17 mouse cellular contexts compared by ENCODE assay signal in genomic region chr5:115858652-115859051, GRCm38 (mm10). TPM values are rescaled to one million over a fixed set of nuclear protein-coding genes. Genes with fewer than 3 reads are reported as not detected.
A peak's percentile ranks its signal among the peaks of the same experiment; 100 is the strongest.
DNase-seq lines count a peak whose midpoint lies in the region; ATAC-seq and TF ChIP-seq lines count a peak whose summit lies in the region.
"Had no signal": no experiment of that assay in that cellular context is flagged by ENCODE, and none has a peak within 500 bp of the region (broad histone marks: within the 10 kb centered on the region; RNA-seq: fewer than 3 reads in every experiment).

No protein-coding gene starts in this region.

- no peak overlapping the region; the same call in 1 of the 2 replicates for H3K27ac ChIP-seq in hindbrain, embryonic 10.5 days
- H3K27ac ChIP-seq in hindbrain, embryonic 16.5 days (ENCODE audit: low read depth, low read length), result no peak overlapping the region
- H3K27ac ChIP-seq in stomach, embryonic 14.5 days (ENCODE audit: low read length), result no peak overlapping the region
- H3K27ac ChIP-seq in stomach, postnatal 0 days (replicated peaks), result no peak overlapping the region
- H3K27ac ChIP-seq: forebrain, embryonic 13.5 days; heart, embryonic 13.5 days; hindbrain, embryonic 14.5 days; layer of hippocampus, adult 2 months had no signal

- H3K27me3 ChIP-seq in hindbrain, embryonic 10.5 days (ENCODE audit: insufficient read depth, poor library complexity, severe bottlenecking), result no peaks in the 10 kb centered on the region
- H3K27me3 ChIP-seq in hindbrain, embryonic 16.5 days (replicated peaks; ENCODE audit: control insufficient read depth, insufficient read depth, low read length), result no peaks in the 10 kb centered on the region
- H3K27me3 ChIP-seq in stomach, embryonic 14.5 days (ENCODE audit: control insufficient read depth, insufficient read depth, low read length), result no peaks in the 10 kb centered on the region
- no peaks in the 10 kb centered on the region for H3K27me3 ChIP-seq in stomach, postnatal 0 days (ENCODE audit: control insufficient read depth, insufficient read depth, low read length)
- H3K27me3 ChIP-seq: forebrain, embryonic 13.5 days; heart, embryonic 13.5 days; Patski had no signal

- no peak overlapping the region for H3K4me3 ChIP-seq in hindbrain, embryonic 10.5 days
- H3K4me3 ChIP-seq in hindbrain, embryonic 16.5 days (ENCODE audit: low read length), result no peak overlapping the region
- H3K4me3 ChIP-seq in stomach, embryonic 14.5 days (ENCODE audit: low read depth, low read length), result no peak overlapping the region
- H3K4me3 ChIP-seq in stomach, postnatal 0 days (ENCODE audit: low read depth, low read length), result no peak overlapping the region
- H3K4me3 ChIP-seq: forebrain, embryonic 13.5 days; heart, embryonic 13.5 days; layer of hippocampus, adult 2 months had no signal

- WGBS in hindbrain, embryonic 10.5 days, result 65% methylated on average over 6 of the region's 6 CpGs
- WGBS in hindbrain, embryonic 16.5 days, result 60% methylated on average over 6 of the region's 6 CpGs
- WGBS in stomach, embryonic 14.5 days, result 53% methylated on average over 6 of the region's 6 CpGs
- WGBS in stomach, postnatal 0 days, result 54% methylated on average over 6 of the region's 6 CpGs

- peaks cover 94% of the 10 kb centered on the region for H3K36me3 ChIP-seq in hindbrain, embryonic 10.5 days
- no peaks in the 10 kb centered on the region for H3K36me3 ChIP-seq in hindbrain, embryonic 16.5 days (ENCODE audit: control insufficient read depth, insufficient read depth, low read length)
- peaks cover 9% of the 10 kb centered on the region for H3K36me3 ChIP-seq in stomach, embryonic 14.5 days (ENCODE audit: control insufficient read depth, insufficient read depth, low read length)
- no peaks in the 10 kb centered on the region for H3K36me3 ChIP-seq in stomach, postnatal 0 days (ENCODE audit: control insufficient read depth, insufficient read depth, low read length)

- peaks cover 15% of the 10 kb centered on the region; the same call in 1 of the 2 replicates for H3K4me1 ChIP-seq in hindbrain, embryonic 10.5 days (replicated peaks)
- H3K4me1 ChIP-seq in hindbrain, embryonic 16.5 days (ENCODE audit: control insufficient read depth, insufficient read depth, low read depth, low read length), result no peaks in the 10 kb centered on the region; the same call in 1 of the 2 replicates
- H3K4me1 ChIP-seq in stomach, embryonic 14.5 days (ENCODE audit: control insufficient read depth, insufficient read depth, low read length), result no peaks in the 10 kb centered on the region
- H3K4me1 ChIP-seq in stomach, postnatal 0 days (replicated peaks; ENCODE audit: control insufficient read depth, insufficient read depth), result no peaks in the 10 kb centered on the region
- H3K4me1 ChIP-seq: heart, embryonic 13.5 days had no signal

- peak; percentile 16 for DNase-seq in hindbrain, embryonic 10.5 days (ENCODE audit: low spot score)
- no peak for DNase-seq in stomach, postnatal 0 days (ENCODE audit: low spot score)
- peak; percentile 75 for DNase-seq in kidney, adult 9 months
- DNase-seq in testis, postnatal 14 days (ENCODE audit: low spot score), result peak; percentile 82
- no peak for DNase-seq in right cerebral cortex, adult 18-20 months
- no peak for DNase-seq in c-Kit-positive CD71-positive TER-119-positive erythroid progenitor cells, embryonic 14.5 days (ENCODE audit: low spot score)
- DNase-seq: adrenal gland, adult 8-10 months; cerebellum, adult 11-12 months; gastrocnemius, postnatal 25 days; left cerebral cortex, postnatal 4 days had no signal

- ATAC-seq in hindbrain, embryonic 16.5 days, result no peak
- no peak for ATAC-seq in stomach, embryonic 14.5 days (ENCODE audit: insufficient number of reproducible peaks, insufficient read depth, low FRiP score, low read depth)
- ATAC-seq in stomach, postnatal 0 days (ENCODE audit: low FRiP score, low TSS enrichment), result no peak
- ATAC-seq: forebrain, embryonic 13.5 days had no signal

- TF ChIP-seq EP300 in stomach, postnatal 0 days (optimal IDR thresholded peaks at IDR 0.05), result no peak

- no peak for TF ChIP-seq CTCF in stomach, postnatal 0 days (IDR thresholded peaks at IDR 0.05; ENCODE audit: low read depth)

- no peaks in the 10 kb centered on the region for H3K9me3 ChIP-seq in hindbrain, embryonic 10.5 days
- no peaks in the 10 kb centered on the region for H3K9me3 ChIP-seq in hindbrain, embryonic 16.5 days (ENCODE audit: control insufficient read depth, low read length)
- no peaks in the 10 kb centered on the region for H3K9me3 ChIP-seq in stomach, embryonic 14.5 days (ENCODE audit: control insufficient read depth, low read depth, low read length)
- no peaks in the 10 kb centered on the region for H3K9me3 ChIP-seq in stomach, postnatal 0 days (ENCODE audit: control insufficient read depth, low read length)
- H3K9me3 ChIP-seq: forebrain, embryonic 13.5 days had no signal

- H3K4me2 ChIP-seq in hindbrain, embryonic 16.5 days (ENCODE audit: low read length), result no peak overlapping the region
- H3K4me2 ChIP-seq in stomach, embryonic 14.5 days (replicated peaks; ENCODE audit: low read depth, low read length), result no peak overlapping the region
- no peak overlapping the region for H3K4me2 ChIP-seq in stomach, postnatal 0 days (replicated peaks; ENCODE audit: low read depth)
- H3K4me2 ChIP-seq: forebrain, embryonic 13.5 days; heart, embryonic 13.5 days; hindbrain, embryonic 14.5 days had no signal

- H3K9ac ChIP-seq in hindbrain, embryonic 16.5 days (ENCODE audit: low read depth, low read length), result no peak overlapping the region
- H3K9ac ChIP-seq in stomach, embryonic 14.5 days (replicated peaks; ENCODE audit: low read depth, low read length), result 0 out of 2 replicates have a peak overlapping the region, but pooled peaks have one; percentile 14
- no peak overlapping the region for H3K9ac ChIP-seq in stomach, postnatal 0 days (ENCODE audit: low read length)
- H3K9ac ChIP-seq: forebrain, embryonic 13.5 days; heart, embryonic 13.5 days; hindbrain, embryonic 14.5 days had no signal

RNA-seq across cellular contexts. Expression of gene Cit, which starts 13.6 kb away (rescaled TPM):
- 40.4 and 46.2 TPM in 2 replicates for polyA plus RNA-seq in hindbrain, embryonic 10.5 days (2016; fragmentation: Nextera tagmentation; extraction: Ambion mirVana)
- 32.0 and 39.8 TPM in 2 replicates for polyA plus RNA-seq in hindbrain, embryonic 16.5 days (2015; fragmentation: Nextera tagmentation; extraction: Ambion mirVana)
- polyA plus RNA-seq in stomach, embryonic 14.5 days (2014; fragmentation: Nextera tagmentation; extraction: Ambion mirVana), result 29.2 and 29.7 TPM in 2 replicates
- polyA plus RNA-seq in stomach, postnatal 0 days (2015; fragmentation: Nextera tagmentation; extraction: Ambion mirVana), result 4.1 and 5.4 TPM in 2 replicates

Comparison
In these comparisons a context has a peak if more than half of its experiments do, and no peak if none do; other contexts are left out.
1. DNase-seq: peak in hindbrain, embryonic 10.5 days (single experiment), kidney, adult 9 months (single experiment) and testis, postnatal 14 days (single experiment); none in stomach, postnatal 0 days (single experiment), right cerebral cortex, adult 18-20 months (single experiment) and c-Kit-positive CD71-positive TER-119-positive erythroid progenitor cells, embryonic 14.5 days (single experiment).